In the genomic region with DNA sequence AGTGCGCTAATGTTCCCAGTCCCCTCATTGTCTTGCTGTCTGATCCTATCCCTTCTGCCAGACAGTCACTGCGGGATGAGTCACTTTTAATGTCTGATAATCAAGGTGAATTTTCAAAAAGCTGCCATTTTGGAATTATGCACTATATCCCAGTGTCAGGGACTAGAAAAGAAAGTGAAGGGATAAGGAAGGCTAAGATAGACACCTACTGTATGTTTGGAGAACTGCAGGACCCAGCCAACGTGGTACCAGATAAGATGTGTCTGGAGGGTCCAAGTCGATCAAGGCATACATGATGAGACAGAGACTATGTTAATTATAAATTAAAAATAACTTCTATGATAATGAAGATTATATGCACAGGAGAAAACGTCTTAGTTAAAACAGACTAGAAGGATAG, we compare ENCODE assay signal across 8 mouse cellular contexts.
DNase-seq lines count a peak whose midpoint lies in the region; ATAC-seq lines count a peak whose summit lies in the region.
"Had no signal": no experiment of that assay in that cellular context is flagged by ENCODE, and none has a peak within 500 bp of the region (broad histone marks: within the 10 kb centered on the region; RNA-seq: fewer than 3 reads in every experiment).

No protein-coding gene starts in this region.

- H3K4me3 ChIP-seq in embryonic facial prominence, embryonic 14.5 days (ENCODE audit: low read depth, low read length) = no peak overlapping the region
- no peak overlapping the region for H3K4me3 ChIP-seq in intestine, embryonic 15.5 days (replicated peaks)
- H3K4me3 ChIP-seq in limb, embryonic 10.5 days = no peak overlapping the region
- H3K4me3 ChIP-seq: myocyte had no signal

- H3K36me3 ChIP-seq in embryonic facial prominence, embryonic 14.5 days (ENCODE audit: control insufficient read depth, insufficient read depth, low read length) = no peaks in the 10 kb centered on the region
- H3K36me3 ChIP-seq in intestine, embryonic 15.5 days = no peaks in the 10 kb centered on the region
- H3K36me3 ChIP-seq in limb, embryonic 10.5 days = no peaks in the 10 kb centered on the region

- WGBS in embryonic facial prominence, embryonic 14.5 days = 36% methylated on average over 5 of the region's 5 CpGs
- WGBS in intestine, embryonic 15.5 days = 38% methylated on average over 5 of the region's 5 CpGs
- WGBS in limb, embryonic 10.5 days = 45% methylated on average over 5 of the region's 5 CpGs

- H3K4me2 ChIP-seq in embryonic facial prominence, embryonic 14.5 days (ENCODE audit: low read depth, low read length) = no peak overlapping the region
- no peak overlapping the region for H3K4me2 ChIP-seq in intestine, embryonic 15.5 days (replicated peaks)

- H3K27me3 ChIP-seq in embryonic facial prominence, embryonic 14.5 days (replicated peaks; ENCODE audit: control insufficient read depth, insufficient read depth, low read length) = no peaks in the 10 kb centered on the region
- H3K27me3 ChIP-seq in intestine, embryonic 15.5 days (replicated peaks) = no peaks in the 10 kb centered on the region
- no peaks in the 10 kb centered on the region for H3K27me3 ChIP-seq in limb, embryonic 10.5 days (ENCODE audit: low read depth, poor library complexity, severe bottlenecking)

- no peaks in the 10 kb centered on the region for H3K4me1 ChIP-seq in embryonic facial prominence, embryonic 14.5 days (ENCODE audit: control insufficient read depth, insufficient read depth, low read length)
- no peaks in the 10 kb centered on the region for H3K4me1 ChIP-seq in intestine, embryonic 15.5 days (replicated peaks)
- H3K4me1 ChIP-seq in limb, embryonic 10.5 days = peaks cover 23% of the 10 kb centered on the region

- 0 out of 2 replicates have a peak, but pooled peaks cover 3% of the 10 kb centered on the region for H3K9me3 ChIP-seq in embryonic facial prominence, embryonic 14.5 days (ENCODE audit: control insufficient read depth, low read length)
- H3K9me3 ChIP-seq in intestine, embryonic 15.5 days = no peaks in the 10 kb centered on the region
- H3K9me3 ChIP-seq in limb, embryonic 10.5 days (replicated peaks) = no peaks in the 10 kb centered on the region

- DNase-seq in ES-CJ7 (ENCODE audit: low read depth, low spot score) = peak; percentile 72
- peak; percentile 45 for DNase-seq in adrenal gland, postnatal 14 days
- DNase-seq in embryonic facial prominence, embryonic 14.5 days (ENCODE audit: low spot score) = peak; percentile 64
- DNase-seq in limb, embryonic 10.5 days (ENCODE audit: low spot score) = peak; percentile 39
- peak; percentile 81 for DNase-seq in retina, postnatal 1 day
- DNase-seq in gastrocnemius, adult 8-10 months (ENCODE audit: low spot score in 2 of 2) = no peak

- peak; percentile 82 for ATAC-seq in embryonic facial prominence, embryonic 14.5 days (ENCODE audit: low read depth)
- ATAC-seq in intestine, embryonic 15.5 days = peak; percentile 75

- H3K27ac ChIP-seq in embryonic facial prominence, embryonic 14.5 days (replicated peaks; ENCODE audit: low read depth, low read length) = no peak overlapping the region
- no peak overlapping the region for H3K27ac ChIP-seq in intestine, embryonic 15.5 days
- H3K27ac ChIP-seq in limb, embryonic 10.5 days = peak overlapping the region; percentile 46; the same call in 1 of the 2 replicates

- no peak overlapping the region for H3K9ac ChIP-seq in embryonic facial prominence, embryonic 14.5 days (ENCODE audit: low read depth, low read length)
- H3K9ac ChIP-seq in intestine, embryonic 15.5 days = no peak overlapping the region

Comparison
In these comparisons a context has a peak if more than half of its experiments do, and no peak if none do; other contexts are left out.
1. DNase-seq: peak in ES-CJ7 (single experiment), adrenal gland, postnatal 14 days (single experiment), embryonic facial prominence, embryonic 14.5 days (single experiment), limb, embryonic 10.5 days (single experiment) and retina, postnatal 1 day (single experiment); none in gastrocnemius, adult 8-10 months (0 of 2).